In genomic region chr16:87353605-87354004, GRCm38 (mm10) we compare ENCODE assay signal across 8 mouse cellular contexts. TPM values are rescaled to one million over a fixed set of nuclear protein-coding genes. Genes with fewer than 3 reads are reported as not detected.
DNase-seq lines count a peak whose midpoint lies in the region; ATAC-seq lines count a peak whose summit lies in the region.

No protein-coding gene starts in this region.

- H3K27me3 ChIP-seq in kidney, embryonic 15.5 days, result no peaks in the 10 kb centered on the region
- no peaks in the 10 kb centered on the region for H3K27me3 ChIP-seq in embryonic facial prominence, embryonic 12.5 days
- H3K27me3 ChIP-seq in hindbrain, embryonic 16.5 days (replicated peaks; ENCODE audit: control insufficient read depth, insufficient read depth, low read length), result no peaks in the 10 kb centered on the region; the same call in 1 of the 2 replicates
- H3K27me3 ChIP-seq in midbrain, embryonic 15.5 days (replicated peaks), result no peaks in the 10 kb centered on the region

- 98% methylated on average over 1 of the region's 1 CpGs for WGBS in kidney, embryonic 15.5 days
- 89% methylated on average over 1 of the region's 1 CpGs for WGBS in embryonic facial prominence, embryonic 12.5 days
- 100% methylated on average over 1 of the region's 1 CpGs for WGBS in hindbrain, embryonic 16.5 days
- WGBS in midbrain, embryonic 15.5 days, result 98% methylated on average over 1 of the region's 1 CpGs

- ATAC-seq in kidney, embryonic 15.5 days (replicated peaks; ENCODE audit: low FRiP score), result no peak
- no peak for ATAC-seq in embryonic facial prominence, embryonic 12.5 days (ENCODE audit: insufficient number of reproducible peaks, insufficient read depth, low FRiP score, low TSS enrichment)
- ATAC-seq in hindbrain, embryonic 16.5 days, result no peak
- ATAC-seq in midbrain, embryonic 15.5 days (replicated peaks), result peak; percentile 45

- H3K4me2 ChIP-seq in kidney, embryonic 15.5 days, result peak overlapping the region; percentile 57
- H3K4me2 ChIP-seq in embryonic facial prominence, embryonic 12.5 days (replicated peaks), result peak overlapping the region; percentile 48
- H3K4me2 ChIP-seq in hindbrain, embryonic 16.5 days (ENCODE audit: low read length), result peak overlapping the region; percentile 67
- peak overlapping the region; percentile 54 for H3K4me2 ChIP-seq in midbrain, embryonic 15.5 days

- H3K4me3 ChIP-seq in kidney, embryonic 15.5 days (replicated peaks), result peak overlapping the region; percentile 87
- peak overlapping the region; percentile 72 for H3K4me3 ChIP-seq in embryonic facial prominence, embryonic 12.5 days
- peak overlapping the region; percentile 86; the same call in 1 of the 2 replicates for H3K4me3 ChIP-seq in hindbrain, embryonic 16.5 days (ENCODE audit: low read length)
- H3K4me3 ChIP-seq in midbrain, embryonic 15.5 days, result peak overlapping the region; percentile 96

- peaks cover 23% of the 10 kb centered on the region for H3K36me3 ChIP-seq in kidney, embryonic 15.5 days
- H3K36me3 ChIP-seq in embryonic facial prominence, embryonic 12.5 days, result peaks cover 2% of the 10 kb centered on the region
- H3K36me3 ChIP-seq in hindbrain, embryonic 16.5 days (ENCODE audit: control insufficient read depth, insufficient read depth, low read length), result no peaks in the 10 kb centered on the region; the same call in 1 of the 2 replicates
- peaks cover 2% of the 10 kb centered on the region; the same call in 1 of the 2 replicates for H3K36me3 ChIP-seq in midbrain, embryonic 15.5 days (replicated peaks)

- H3K9ac ChIP-seq in kidney, embryonic 15.5 days, result no peak overlapping the region
- H3K9ac ChIP-seq in embryonic facial prominence, embryonic 12.5 days, result no peak overlapping the region
- no peak overlapping the region for H3K9ac ChIP-seq in hindbrain, embryonic 16.5 days (ENCODE audit: low read depth, low read length)
- no peak overlapping the region for H3K9ac ChIP-seq in midbrain, embryonic 15.5 days

- no peaks in the 10 kb centered on the region for H3K9me3 ChIP-seq in kidney, embryonic 15.5 days (replicated peaks)
- no peaks in the 10 kb centered on the region for H3K9me3 ChIP-seq in embryonic facial prominence, embryonic 12.5 days
- H3K9me3 ChIP-seq in hindbrain, embryonic 16.5 days (ENCODE audit: control insufficient read depth, low read length), result no peaks in the 10 kb centered on the region
- no peaks in the 10 kb centered on the region for H3K9me3 ChIP-seq in midbrain, embryonic 15.5 days

- no peak for DNase-seq in kidney, postnatal 4 days
- no peak for DNase-seq in gastrocnemius, postnatal 10 days
- no peak for DNase-seq in retina, embryonic 14.5 days (ENCODE audit: low spot score)
- no peak for DNase-seq in right cerebral cortex, adult 2 months (ENCODE audit: low spot score in 2 of 2)

- peak overlapping the region; percentile 98; the same call in 1 of the 2 replicates for H3K27ac ChIP-seq in kidney, embryonic 15.5 days
- H3K27ac ChIP-seq in embryonic facial prominence, embryonic 12.5 days, result no peak overlapping the region
- no peak overlapping the region for H3K27ac ChIP-seq in hindbrain, embryonic 16.5 days (ENCODE audit: low read depth, low read length)
- H3K27ac ChIP-seq in midbrain, embryonic 15.5 days, result no peak overlapping the region

- H3K4me1 ChIP-seq in kidney, embryonic 15.5 days, result peaks cover 7% of the 10 kb centered on the region; the same call in 1 of the 2 replicates
- H3K4me1 ChIP-seq in embryonic facial prominence, embryonic 12.5 days, result no peaks in the 10 kb centered on the region
- H3K4me1 ChIP-seq in hindbrain, embryonic 16.5 days (ENCODE audit: control insufficient read depth, insufficient read depth, low read depth, low read length), result peaks cover 4% of the 10 kb centered on the region; the same call in 1 of the 2 replicates
- H3K4me1 ChIP-seq in midbrain, embryonic 15.5 days, result peaks cover 10% of the 10 kb centered on the region

RNA-seq across cellular contexts. Expression of gene N6amt1, which starts 0.4 kb away (rescaled TPM):
- 28.4 and 29.5 TPM in 2 replicates for polyA plus RNA-seq in kidney, embryonic 15.5 days (2015; fragmentation: Nextera tagmentation; extraction: Ambion mirVana)
- polyA plus RNA-seq in embryonic facial prominence, embryonic 12.5 days (2016; fragmentation: Nextera tagmentation; extraction: Ambion mirVana), result 22.1 and 22.7 TPM in 2 replicates
- polyA plus RNA-seq in hindbrain, embryonic 16.5 days (2015; fragmentation: Nextera tagmentation; extraction: Ambion mirVana), result 20.2 and 22.4 TPM in 2 replicates
- polyA plus RNA-seq in midbrain, embryonic 15.5 days (2015; fragmentation: Nextera tagmentation; extraction: Ambion mirVana), result 20.7 and 21.9 TPM in 2 replicates
- total RNA-seq in gastrocnemius, postnatal 10 days (2021), result 10 to 100 TPM; 11.5 to 11.8 TPM
